Mouse (Mus musculus): ENCODE measurements around the gene Them7. TPM values are rescaled to one million over a fixed set of nuclear protein-coding genes. Genes with fewer than 3 reads are reported as not detected.

Them7 gene
- total and polyA plus RNA-seq, 3 experiments, result not detected

GRCm38 (mm10) chr2:105375261-105375660 is 151.1 kb downstream of the Them7 start:
- Histone ChIP-seq H3K36me3 (ENCODE audit: control insufficient read depth in 1 of 2, insufficient read depth in 2 of 2, low read length in 2 of 2) (no peaks in the 10 kb centered on the region), H3K9ac (ENCODE audit: control insufficient read depth, low read depth, low read length, poor library complexity, severe bottlenecking) (no peak overlapping the region), H3K79me2 (ENCODE audit: control insufficient read depth, insufficient read depth, low read length, poor library complexity) (no peaks in the 10 kb centered on the region), H3K9me3 (replicated peaks; ENCODE audit: insufficient read depth, low read length) (no peaks in the 10 kb centered on the region), H3K27ac (ENCODE audit: control insufficient read depth, low read depth, low read length) (no peak overlapping the region), H3K4me1 (ENCODE audit: control insufficient read depth in 1 of 2, insufficient read depth in 2 of 2, low read length in 2 of 2) (peaks cover 0 to 3% of the 10 kb centered on the region in 2 experiments; a peak in 1 of 4 replicates), H3K27me3 (ENCODE audit: control insufficient read depth in 1 of 2, insufficient read depth in 2 of 2, low read length in 2 of 2) (peaks cover 0 to 5% of the 10 kb centered on the region in 2 experiments; a peak in 1 of 4 replicates), H3K4me3 (ENCODE audit: control insufficient read depth in 1 of 2, insufficient read depth in 1 of 2, low read depth in 2 of 2, low read length in 2 of 2) (no peak overlapping the region)
- DNase-seq (ENCODE audit: low read depth, low spot score), result no peak
- no peak for TF ChIP-seq TCF12 (IDR thresholded peaks at IDR 0.05; ENCODE audit: low read depth, low read length)
- TF ChIP-seq CTCF (IDR thresholded peaks at IDR 0.05 in 2 of 3, conservative IDR thresholded peaks at IDR 0.05 in 1 of 3; ENCODE audit: control insufficient read depth in 1 of 3, insufficient read depth in 1 of 3, low read depth in 2 of 3, low read length in 3 of 3, poor library complexity in 1 of 3, severe bottlenecking in 1 of 3), result no peak

- H3K4me1 ChIP-seq (ENCODE audit: control insufficient read depth in 1 of 2, insufficient read depth in 2 of 2, low read length in 2 of 2), result peaks cover 0 to 5% of the 10 kb centered on the region in 2 experiments; a peak in 1 of 4 replicates
These were observed 151.6 kb downstream of the Them7 start for GRCm38 (mm10) chr2:105375705-105376104.

GRCm38 (mm10) chr2:105379682-105380081 is 155.6 kb downstream of the Them7 start:
- no peak for TF ChIP-seq GATA1 (IDR thresholded peaks at IDR 0.05; ENCODE audit: low read depth, low read length)
- TF ChIP-seq TBP (IDR thresholded peaks at IDR 0.05; ENCODE audit: low read depth, low read length), result no peak
- TF ChIP-seq POLR2AphosphoS5 (IDR thresholded peaks at IDR 0.05; ENCODE audit: borderline replicate concordance, low read depth, low read length), result no peak
- no peak for TF ChIP-seq ETS1 (IDR thresholded peaks at IDR 0.05; ENCODE audit: low read depth, low read length)
- no peak for TF ChIP-seq EP300 (IDR thresholded peaks at IDR 0.05; ENCODE audit: low read depth in 1 of 2, low read length in 2 of 2)
- TF ChIP-seq ELF1 (IDR thresholded peaks at IDR 0.05; ENCODE audit: low read depth, low read length), result no peak
- no peak for TF ChIP-seq POLR2AphosphoS2 (IDR thresholded peaks at IDR 0.05; ENCODE audit: low read length)
- no peak for TF ChIP-seq ZKSCAN1 (IDR thresholded peaks at IDR 0.05; ENCODE audit: low read depth, low read length)
- TF ChIP-seq CHD1 (IDR thresholded peaks at IDR 0.05; ENCODE audit: low read depth, low read length), result no peak
- Histone ChIP-seq H3K79me2 (ENCODE audit: control insufficient read depth, insufficient read depth, low read length, poor library complexity) (no peaks in the 10 kb centered on the region), H3K9ac (ENCODE audit: control insufficient read depth, low read depth, low read length, poor library complexity, severe bottlenecking) (no peak overlapping the region), H3K4me3 (ENCODE audit: control insufficient read depth in 1 of 2, insufficient read depth in 1 of 2, low read depth in 2 of 2, low read length in 2 of 2) (no peak overlapping the region), H3K27ac (ENCODE audit: control insufficient read depth, low read depth, low read length) (no peak overlapping the region), H3K4me1 (ENCODE audit: control insufficient read depth in 1 of 2, insufficient read depth in 2 of 2, low read length in 2 of 2) (peaks cover 0 to 9% of the 10 kb centered on the region in 2 experiments; a peak in 1 of 4 replicates), H3K9me3 (replicated peaks; ENCODE audit: insufficient read depth, low read length) (no peaks in the 10 kb centered on the region), H3K27me3 (ENCODE audit: control insufficient read depth in 1 of 2, insufficient read depth in 2 of 2, low read length in 2 of 2) (no peaks in the 10 kb centered on the region), H3K36me3 (ENCODE audit: control insufficient read depth in 1 of 2, insufficient read depth in 2 of 2, low read length in 2 of 2) (peaks cover 3 to 4% of the 10 kb centered on the region in 2 experiments; a peak in 3 of 4 replicates)
- DNase-seq (ENCODE audit: low read depth, low spot score), result no peak

More at GRCm38 (mm10) chr2:105375705-105376104, 151.6 kb downstream of the Them7 start:
- H3K36me3 ChIP-seq (ENCODE audit: control insufficient read depth in 1 of 2, insufficient read depth in 2 of 2, low read length in 2 of 2), result no peaks in the 10 kb centered on the region
- H3K4me3 ChIP-seq (ENCODE audit: control insufficient read depth in 1 of 2, insufficient read depth in 1 of 2, low read depth in 2 of 2, low read length in 2 of 2), result no peak overlapping the region
- no peak overlapping the region for H3K27ac ChIP-seq (ENCODE audit: control insufficient read depth, low read depth, low read length)
- no peak for DNase-seq (ENCODE audit: low read depth, low spot score)
- H3K9me3 ChIP-seq (replicated peaks; ENCODE audit: insufficient read depth, low read length), result no peaks in the 10 kb centered on the region
- no peaks in the 10 kb centered on the region for H3K79me2 ChIP-seq (ENCODE audit: control insufficient read depth, insufficient read depth, low read length, poor library complexity)
- H3K9ac ChIP-seq (ENCODE audit: control insufficient read depth, low read depth, low read length, poor library complexity, severe bottlenecking), result no peak overlapping the region
- TF ChIP-seq CHD2 (IDR thresholded peaks at IDR 0.05; ENCODE audit: low read length) (no peak), UBTF (IDR thresholded peaks at IDR 0.05; ENCODE audit: borderline replicate concordance, insufficient read depth, low read depth, low read length) (no peak), JUND (IDR thresholded peaks at IDR 0.05; ENCODE audit: low read depth, low read length) (no peak), RAD21 (IDR thresholded peaks at IDR 0.05; ENCODE audit: low read depth, low read length) (no peak), MXI1 (IDR thresholded peaks at IDR 0.05; ENCODE audit: low read depth, low read length) (no peak), POLR2AphosphoS5 (IDR thresholded peaks at IDR 0.05; ENCODE audit: borderline replicate concordance, low read depth, low read length) (no peak), TAL1 (IDR thresholded peaks at IDR 0.05; ENCODE audit: low read length) (no peak), MYB (IDR thresholded peaks at IDR 0.05; ENCODE audit: low read depth, low read length) (no peak), MYC (IDR thresholded peaks at IDR 0.05; ENCODE audit: low read depth, low read length) (no peak), HCFC1 (IDR thresholded peaks at IDR 0.05; ENCODE audit: low read depth, low read length) (no peak), POLR2A (IDR thresholded peaks at IDR 0.05; ENCODE audit: control insufficient read depth in 1 of 2, insufficient read depth in 1 of 2, low read depth in 1 of 2, low read length in 2 of 2, poor library complexity in 1 of 2) (no peak), BHLHE40 (IDR thresholded peaks at IDR 0.05; ENCODE audit: borderline replicate concordance, low read depth, low read length) (no peak), CTCF (IDR thresholded peaks at IDR 0.05 in 2 of 3, conservative IDR thresholded peaks at IDR 0.05 in 1 of 3; ENCODE audit: control insufficient read depth in 1 of 3, insufficient read depth in 1 of 3, low read depth in 2 of 3, low read length in 3 of 3, poor library complexity in 1 of 3, severe bottlenecking in 1 of 3) (no peak), MAX (IDR thresholded peaks at IDR 0.05; ENCODE audit: low read length) (no peak), RCOR1 (IDR thresholded peaks at IDR 0.05; ENCODE audit: low read depth, low read length) (no peak), SMC3 (IDR thresholded peaks at IDR 0.05; ENCODE audit: low read depth, low read length) (no peak), NELFE (IDR thresholded peaks at IDR 0.05; ENCODE audit: low read depth, low read length) (no peak), CHD1 (IDR thresholded peaks at IDR 0.05; ENCODE audit: low read depth, low read length) (no peak)
- H3K27me3 ChIP-seq (ENCODE audit: control insufficient read depth in 1 of 2, insufficient read depth in 2 of 2, low read length in 2 of 2), result peaks cover 0 to 5% of the 10 kb centered on the region in 2 experiments; a peak in 1 of 4 replicates
